Mouse (Mus musculus) midbrain, embryonic 11.5 days (tissue): Measurements from ENCODE around the gene B430305J03Rik. TPM values are rescaled to one million over a fixed set of nuclear protein-coding genes. Genes with fewer than 3 reads are reported as not detected.

Experiments used
- ATAC-seq: fragments of 200-750 bp; cut with Nextera tagmentation; 2 replicates; pipeline ENCODE4 v1.8.0; 2017; ENCODE audit warnings: moderate TSS enrichment, moderate library complexity; ENCODE audit not compliant: low FRiP score
- DNase-seq: peaks from one replicate; pipeline ENCODE4 v3.0.0; 2015; ENCODE audit warnings: low spot score; ENCODE audit errors: missing footprints
- H3K27ac ChIP-seq: fragments of 300-500 bp; sonication (generic); 2 replicates; pipeline ENCODE4 v1.5.1; 2014; ENCODE audit warnings: low read depth, low read length
- H3K27me3 ChIP-seq: fragments of 300-500 bp; sonication (generic); 2 replicates; pipeline ENCODE4 v1.6.1; 2014; ENCODE audit warnings: mild to moderate bottlenecking, low read length, moderate library complexity, mixed read lengths; ENCODE audit not compliant: control insufficient read depth, insufficient read depth
- H3K36me3 ChIP-seq: fragments of 300-500 bp; sonication (generic); 2 replicates; pipeline ENCODE4 v1.6.1; 2014; ENCODE audit warnings: mild to moderate bottlenecking, low read length, moderate library complexity, mixed read lengths; ENCODE audit not compliant: control insufficient read depth, insufficient read depth
- H3K4me1 ChIP-seq: fragments of 300-500 bp; sonication (generic); 2 replicates; pipeline ENCODE4 v1.6.1; 2014; ENCODE audit warnings: low read length; ENCODE audit not compliant: control insufficient read depth, insufficient read depth
- H3K4me2 ChIP-seq: fragments of 300-500 bp; sonication (generic); 2 replicates; pipeline ENCODE4 v1.6.1; 2014; ENCODE audit warnings: mild to moderate bottlenecking, moderate library complexity
- H3K4me3 ChIP-seq: fragments of 300-500 bp; sonication (generic); 2 replicates; pipeline ENCODE4 v1.5.1; 2014; ENCODE audit warnings: low read depth, low read length
- H3K9ac ChIP-seq: fragments of 300-500 bp; sonication (generic); 2 replicates; pipeline ENCODE4 v1.6.1; 2014; ENCODE audit warnings: low read length
- H3K9me3 ChIP-seq: fragments of 300-500 bp; sonication (generic); 2 replicates; pipeline ENCODE4 v1.6.1; 2016; ENCODE audit warnings: low read length; ENCODE audit not compliant: control insufficient read depth
- WGBS: fragments of 180-500 bp; shearing (Covaris S2); extraction: QIAGEN DNeasy Blood & Tissue Kit; methylation state at CpG from one replicate; pipeline ENCODE4 v1.1.7; 2014; 5-methylcytosine and 5-hydroxymethylcytosine counted together
- polyA plus RNA-seq: library from polyadenylated mRNA; unstranded; fragments of >200 nt; fragmentation: Nextera tagmentation; extraction: Ambion mirVana; gene quantifications from 2 replicates; pipeline ENCODE4 v1.2.1, GENCODE M21; 2014

B430305J03Rik gene
- polyA plus RNA-seq, 1 experiment from 2014 or later, result not detected

- Histone ChIP-seq H3K36me3 (no peaks in the 10 kb centered on the region), H3K4me3 (no peak overlapping the region), H3K4me1 (no peaks in the 10 kb centered on the region), H3K27me3 (no peaks in the 10 kb centered on the region), H3K27ac (no peak overlapping the region), H3K9ac (no peak overlapping the region), H3K4me2 (no peak overlapping the region), H3K9me3 (no peaks in the 10 kb centered on the region)
- 88% methylated on average over 3 of the region's 3 CpGs for WGBS
- DNase-seq, result no peak
- ATAC-seq, result no peak
These were observed 28.5 kb downstream of the B430305J03Rik start for GRCm38 (mm10) chr3:61337230-61337629.

- DNase-seq (no peak), ATAC-seq (no peak)
- H3K4me2 ChIP-seq, result no peak overlapping the region
- H3K9ac ChIP-seq, result no peak overlapping the region
- H3K9me3 ChIP-seq, result no peaks in the 10 kb centered on the region
- no peaks in the 10 kb centered on the region for H3K36me3 ChIP-seq
- H3K4me1 ChIP-seq, result no peaks in the 10 kb centered on the region
- WGBS, result 66% methylated on average over 2 of the region's 2 CpGs
- H3K4me3 ChIP-seq, result no peak overlapping the region
- H3K27ac ChIP-seq, result no peak overlapping the region
- no peaks in the 10 kb centered on the region for H3K27me3 ChIP-seq
These were observed 29.5 kb downstream of the B430305J03Rik start for GRCm38 (mm10) chr3:61336205-61336604.

- Histone ChIP-seq H3K27ac (no peak overlapping the region), H3K27me3 (no peaks in the 10 kb centered on the region), H3K4me2 (no peak overlapping the region), H3K4me1 (no peaks in the 10 kb centered on the region), H3K9me3 (no peaks in the 10 kb centered on the region), H3K36me3 (no peaks in the 10 kb centered on the region), H3K9ac (no peak overlapping the region), H3K4me3 (no peak overlapping the region)
- ATAC-seq, result no peak
- WGBS, result 93% methylated on average over 6 of the region's 6 CpGs
- DNase-seq, result no peak
These were observed 44.1 kb downstream of the B430305J03Rik start for GRCm38 (mm10) chr3:61321632-61322031.

GRCm38 (mm10) chr3:61320031-61320430 is 45.7 kb downstream of the B430305J03Rik start:
- no peaks in the 10 kb centered on the region for H3K36me3 ChIP-seq
- no peak overlapping the region for H3K9ac ChIP-seq
- no peaks in the 10 kb centered on the region for H3K9me3 ChIP-seq
- DNase-seq (no peak), ATAC-seq (no peak)
- H3K27me3 ChIP-seq, result no peaks in the 10 kb centered on the region
- no peaks in the 10 kb centered on the region; the same call in 1 of the 2 replicates for H3K4me1 ChIP-seq
- WGBS, result 90% methylated on average over 2 of the region's 2 CpGs
- no peak overlapping the region for H3K27ac ChIP-seq
- H3K4me2 ChIP-seq, result no peak overlapping the region
- H3K4me3 ChIP-seq, result no peak overlapping the region

GRCm38 (mm10) chr3:61315002-61315401 is 50.7 kb downstream of the B430305J03Rik start:
- H3K27me3 ChIP-seq, result no peaks in the 10 kb centered on the region
- no peaks in the 10 kb centered on the region for H3K9me3 ChIP-seq
- 81% methylated on average over 2 of the region's 2 CpGs for WGBS
- no peak for ATAC-seq
- no peak overlapping the region for H3K27ac ChIP-seq
- no peaks in the 10 kb centered on the region; the same call in 1 of the 2 replicates for H3K4me1 ChIP-seq
- H3K4me3 ChIP-seq, result no peak overlapping the region
- no peak overlapping the region for H3K9ac ChIP-seq
- DNase-seq, result no peak
- H3K4me2 ChIP-seq, result no peak overlapping the region
- H3K36me3 ChIP-seq, result no peaks in the 10 kb centered on the region

Other genes starting within 250 kb of the B430305J03Rik start
- gene Rap2b, start 4.3 kb downstream of the B430305J03Rik start, polyA plus RNA-seq, result 12.7 and 12.8 TPM in 2 replicates